Mouse (Mus musculus) gastrocnemius, adult 2 months (tissue): ENCODE measurements at regions not wholly inside any gene's neighbourhood (a gene's known extent, or its start where the extent isn't known, plus 50 kb on each side); places are given as distances from the start of the nearest gene placed in this dataset.
"Not testable (repeated sequence)": the region's sequence is repeated elsewhere in the genome, so short reads cannot be mapped to it uniquely, and the experiment has no call there.

Experiments
- DNase-seq: peaks from one replicate; pipeline ENCODE4 v3.0.0; 2022
- H3K27ac ChIP-seq: fragments of 200-600 bp; 2 replicates; pipeline ENCODE4 v1.8.1; 2022; ENCODE audit warnings: mild to moderate bottlenecking
- H3K4me3 ChIP-seq: fragments of 200-600 bp; 2 replicates; pipeline ENCODE4 v1.8.1; 2022; ENCODE audit warnings: mild to moderate bottlenecking, moderate library complexity
- CTCF ChIP-seq: fragments of 200-600 bp; IDR thresholded peaks from 2 replicates; pipeline ENCODE4 v1.8.1; 2022; ENCODE audit warnings: antibody characterized with exemption, mild to moderate bottlenecking, moderate library complexity
- intact Hi-C: fragments of 180-260 bp; cut with DNase I; formaldehyde crosslinking; loops from one replicate; pipeline ENCODE4 v1.15.1; 2025

DNA sequence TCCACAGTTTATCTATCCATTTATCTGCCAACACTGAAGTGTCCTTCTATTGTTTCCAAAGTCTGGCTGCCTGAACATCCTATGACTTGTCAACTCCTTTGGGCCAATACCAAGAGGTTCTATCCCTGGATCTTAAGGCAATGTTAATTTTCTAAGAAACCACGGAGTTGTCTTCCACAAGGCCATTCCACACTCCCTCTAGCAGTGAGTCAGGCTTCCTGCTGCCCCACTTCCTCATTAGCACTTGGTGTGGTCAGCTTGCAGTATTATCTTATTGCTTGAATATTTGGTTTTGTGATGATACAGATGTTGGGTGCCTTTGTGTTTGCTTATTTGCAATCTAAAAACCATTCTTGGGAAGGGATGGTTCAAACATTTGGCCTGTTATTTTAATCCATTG lies 87.5 kb upstream of the Ppp2r2d start:
- Histone ChIP-seq H3K4me3 (no peak overlapping the region), H3K27ac (no peak overlapping the region)
- DNase-seq: no peak
- no peak for TF ChIP-seq CTCF
- intact Hi-C loops: no loop called here

DNA sequence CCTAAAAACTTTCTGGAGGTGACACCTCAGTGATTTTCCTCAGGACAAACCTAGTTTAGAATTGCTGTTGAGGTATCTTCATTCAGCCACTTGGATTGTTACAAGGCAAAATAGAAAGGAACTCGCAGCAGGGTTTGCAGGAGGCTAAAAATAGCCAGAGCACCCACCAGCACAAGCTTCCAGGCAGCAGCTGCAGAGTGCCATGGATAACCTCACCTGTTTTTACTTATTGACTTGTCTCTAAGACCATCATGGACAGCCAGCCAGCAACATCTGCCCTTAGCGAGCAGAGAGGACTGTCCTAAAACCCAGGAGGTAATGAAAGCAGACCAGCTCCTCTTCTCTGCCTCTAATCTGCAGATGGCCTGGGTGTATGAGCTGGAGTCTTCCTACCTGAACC lies 97.4 kb upstream of the Ppp2r2d start:
- DNase-seq: no peak
- no peak for TF ChIP-seq CTCF
- intact Hi-C loops: no loop called here
- Histone ChIP-seq H3K27ac (no peak overlapping the region), H3K4me3 (no peak overlapping the region)

DNA sequence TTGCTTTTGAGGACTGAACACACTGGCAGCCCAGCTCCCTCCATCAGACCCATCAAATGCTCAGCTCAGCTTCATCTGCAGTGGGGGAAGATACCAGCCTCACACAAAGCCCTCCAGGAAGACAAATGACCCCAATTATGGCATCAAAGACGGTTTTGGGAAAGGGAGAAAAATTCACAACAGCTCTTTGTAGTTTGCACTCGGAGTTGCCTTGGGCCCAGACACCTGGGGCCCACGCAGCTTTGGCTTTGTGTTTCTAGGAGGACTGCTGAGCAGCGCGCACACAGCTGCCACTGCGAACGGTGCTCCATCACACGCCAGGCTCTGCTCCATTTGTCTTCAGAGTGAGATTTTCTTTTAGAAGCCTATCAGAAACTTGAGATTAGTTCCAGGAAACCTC lies 99.3 kb upstream of the Ppp2r2d start:
- H3K4me3 ChIP-seq: no peak overlapping the region

DNA sequence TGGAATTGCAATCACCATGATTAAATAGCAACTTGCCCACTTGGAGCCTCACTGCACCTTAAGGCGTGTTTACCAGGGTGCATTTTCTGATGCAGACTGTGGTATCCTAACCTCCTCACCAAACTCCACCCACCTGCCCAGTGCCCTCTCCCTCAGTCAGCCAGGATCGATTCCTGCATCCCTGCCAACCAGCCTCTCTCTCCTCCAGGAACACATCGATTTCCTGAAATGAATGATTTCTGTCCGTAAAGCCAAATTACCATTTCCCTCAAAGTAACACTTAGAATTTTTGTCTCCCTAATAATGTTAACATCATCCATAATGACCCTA lies 103.4 kb upstream of the Ppp2r2d start:
- TF ChIP-seq CTCF: no peak
- H3K4me3 ChIP-seq: no peak overlapping the region
- DNase-seq: no peak
- intact Hi-C loops: no loop called here
- H3K27ac ChIP-seq: no peak overlapping the region

More for the DNA sequence above, 99.3 kb upstream of the Ppp2r2d start:
- intact Hi-C loops: no loop called here
- no peak for DNase-seq
- no peak for TF ChIP-seq CTCF
- no peak overlapping the region for H3K27ac ChIP-seq

DNA sequence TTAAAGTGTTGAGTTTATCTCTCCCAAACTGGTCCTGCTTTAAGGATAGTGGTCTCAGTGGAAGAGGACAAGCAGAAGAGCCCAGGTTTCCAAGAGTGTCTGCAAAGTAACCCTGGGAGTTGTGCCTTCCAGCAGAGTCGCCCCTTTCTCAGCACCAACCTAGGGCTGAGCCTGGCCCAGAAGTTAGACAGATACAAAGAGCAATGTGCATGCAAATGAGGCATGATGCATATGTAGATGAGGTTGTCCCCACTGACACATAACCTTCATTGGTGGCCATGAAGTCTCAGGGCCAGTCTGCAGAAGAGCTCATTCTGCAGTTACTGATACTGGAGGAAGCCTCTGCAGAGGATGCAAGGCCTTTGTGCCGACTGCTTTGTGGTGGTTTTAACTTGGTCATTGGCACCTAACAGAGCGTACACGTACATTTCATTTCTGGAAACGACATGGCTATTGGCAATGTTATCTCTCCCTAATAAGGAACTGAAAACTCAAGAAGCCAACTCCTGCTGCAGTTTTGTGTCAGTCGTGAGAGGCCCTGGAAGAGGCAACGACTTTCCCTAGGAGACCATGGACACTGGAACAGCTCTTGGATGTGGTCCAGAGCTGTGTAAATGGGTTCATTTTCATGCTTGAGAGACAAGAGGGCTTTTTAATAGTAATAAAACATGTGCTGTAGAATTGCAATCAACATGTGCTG lies 103.9 kb upstream of the Ppp2r2d start:
- no peak overlapping the region for H3K27ac ChIP-seq
- H3K4me3 ChIP-seq: no peak overlapping the region
- TF ChIP-seq CTCF: no peak
- intact Hi-C loops: no loop called here
- DNase-seq: no peak

DNA sequence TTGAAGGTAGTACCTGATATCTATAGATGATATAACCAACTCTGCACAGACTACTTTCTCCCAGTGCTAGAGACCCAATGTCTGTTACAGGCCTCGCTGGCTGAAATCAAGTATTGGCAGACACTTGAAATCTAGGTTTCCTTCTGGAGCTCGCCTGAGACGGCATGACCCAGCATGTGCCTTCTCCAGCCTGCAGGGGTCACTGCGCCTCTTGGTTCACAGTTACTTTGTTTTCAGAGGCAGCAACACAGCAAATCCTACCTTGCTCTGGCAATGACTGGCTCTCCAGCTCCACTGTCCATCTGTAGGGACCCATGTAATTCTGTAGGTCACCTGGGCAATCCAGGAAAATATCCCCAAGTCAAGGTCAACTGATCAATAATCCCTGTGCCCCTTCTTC lies 111.6 kb upstream of the Ppp2r2d start:
- no peak overlapping the region for H3K27ac ChIP-seq
- intact Hi-C loops: loop anchor here (2.0 to 10.0 kb wide), 2 partner anchors 93 to 191 kb away; no protein-coding TSS in a partner anchor
- peak; percentile 53 for TF ChIP-seq CTCF
- DNase-seq: peak; percentile 26
- H3K4me3 ChIP-seq: no peak overlapping the region

DNA sequence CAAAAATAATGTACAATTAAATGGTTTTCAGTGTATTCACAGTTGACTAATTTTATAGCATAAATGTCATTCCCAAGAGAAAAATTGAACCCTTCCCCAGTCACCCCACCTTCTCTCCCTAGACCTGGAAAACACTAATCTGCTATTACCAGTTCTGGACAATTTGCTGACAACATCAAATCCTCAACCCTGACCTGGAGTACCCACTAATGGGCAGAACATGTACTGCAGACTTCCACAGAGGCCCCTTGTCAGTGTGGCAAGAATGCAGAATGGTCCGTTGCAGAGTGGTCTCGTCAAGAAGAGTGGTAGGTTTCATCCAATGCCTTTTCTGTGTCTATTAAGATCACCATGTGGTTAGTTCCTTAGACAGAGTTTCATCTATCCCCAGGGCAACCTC lies 121.0 kb upstream of the Ppp2r2d start:
- DNase-seq: no peak
- Histone ChIP-seq H3K27ac (no peak overlapping the region), H3K4me3 (no peak overlapping the region)
- intact Hi-C loops: no loop called here
- TF ChIP-seq CTCF: peak; percentile 18; the same call in 1 of the 2 replicates

DNA sequence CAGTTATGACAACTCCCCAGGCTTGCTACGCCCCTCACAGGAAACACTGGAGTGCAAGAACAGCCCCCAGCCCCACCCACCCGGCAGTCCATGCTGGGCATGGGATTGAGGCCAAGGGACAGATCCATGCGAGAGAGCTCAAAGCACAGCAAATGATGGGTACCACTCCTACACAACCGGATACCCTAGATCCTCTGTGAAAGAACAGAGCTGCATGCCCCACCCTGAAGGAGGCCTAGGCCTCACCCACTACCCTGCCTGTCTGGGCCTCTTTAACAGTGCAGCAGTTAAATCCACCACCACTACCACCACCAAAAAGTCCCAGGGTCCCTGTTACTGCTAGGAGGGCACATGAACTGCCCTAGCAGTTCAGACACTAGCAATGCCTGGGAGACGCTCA lies 126.3 kb upstream of the Ppp2r2d start:
- no peak overlapping the region for H3K27ac ChIP-seq
- TF ChIP-seq CTCF: no peak
- intact Hi-C loops: no loop called here
- no peak overlapping the region for H3K4me3 ChIP-seq
- no peak for DNase-seq

DNA sequence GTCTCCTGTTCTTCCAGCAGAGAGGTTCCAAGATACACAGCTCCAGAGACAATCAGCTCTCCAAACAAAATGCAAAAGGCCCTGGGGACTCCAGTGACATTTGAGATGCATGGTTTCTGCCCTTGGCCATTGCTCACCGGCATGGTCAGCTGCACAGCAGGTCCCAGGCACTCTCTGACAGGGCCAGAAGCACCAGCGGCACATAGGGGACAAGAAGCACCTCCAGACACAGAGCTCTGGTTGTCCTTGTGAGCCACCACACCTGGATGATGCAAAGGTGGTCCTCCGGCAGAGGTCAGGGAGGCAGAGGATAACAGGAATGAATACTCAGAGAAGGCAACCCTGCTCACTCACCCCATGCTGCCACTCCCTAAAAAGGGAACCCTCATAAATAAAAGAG lies 126.8 kb upstream of the Ppp2r2d start:
- DNase-seq: no peak
- no peak overlapping the region for H3K27ac ChIP-seq
- no peak for TF ChIP-seq CTCF
- no peak overlapping the region for H3K4me3 ChIP-seq
- intact Hi-C loops: no loop called here

DNA sequence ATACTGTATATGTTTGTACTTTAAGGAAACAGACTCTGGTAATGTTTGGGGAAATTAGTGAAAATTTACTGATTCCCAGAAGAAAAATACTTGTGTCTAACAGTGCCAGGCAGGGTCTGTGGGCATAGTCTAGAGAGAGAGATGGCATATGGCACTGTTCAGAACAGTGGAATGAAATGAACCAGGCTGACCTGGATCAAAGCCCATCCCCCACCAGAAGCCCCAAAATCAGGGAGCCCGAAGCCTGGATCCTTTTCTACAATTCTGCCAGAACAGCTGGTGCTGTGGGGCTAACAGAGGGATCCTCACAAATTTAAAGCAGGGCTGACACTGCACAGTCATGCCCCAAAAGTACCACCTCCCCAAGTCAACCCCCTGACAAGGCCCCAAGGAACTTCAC lies 131.1 kb upstream of the Ppp2r2d start:
- no peak overlapping the region for H3K4me3 ChIP-seq
- TF ChIP-seq CTCF: no peak
- intact Hi-C loops: no loop called here
- DNase-seq: no peak
- no peak overlapping the region for H3K27ac ChIP-seq

DNA sequence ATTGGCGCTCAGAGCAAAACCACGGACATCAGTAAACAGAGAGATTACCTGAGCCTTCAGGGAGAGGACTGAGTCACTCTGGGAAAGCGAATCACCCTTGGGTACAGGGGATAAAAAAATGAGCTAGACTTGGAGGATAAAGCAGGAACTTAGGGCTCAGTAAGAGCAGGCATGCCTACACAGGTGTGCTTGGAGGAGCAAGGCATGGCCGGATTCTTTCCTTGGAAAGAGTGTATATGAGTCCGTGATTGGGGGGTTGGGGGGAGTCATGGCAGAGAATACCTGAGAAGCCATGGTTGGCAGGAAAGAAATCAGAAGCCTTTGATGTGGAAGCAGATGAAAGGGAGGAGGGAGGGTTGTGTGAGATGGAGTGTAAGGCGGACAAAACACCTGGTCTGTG lies 137.5 kb upstream of the Ppp2r2d start:
- no peak overlapping the region for H3K27ac ChIP-seq
- H3K4me3 ChIP-seq: no peak overlapping the region
- intact Hi-C loops: no loop called here
- no peak for DNase-seq
- no peak for TF ChIP-seq CTCF

DNA sequence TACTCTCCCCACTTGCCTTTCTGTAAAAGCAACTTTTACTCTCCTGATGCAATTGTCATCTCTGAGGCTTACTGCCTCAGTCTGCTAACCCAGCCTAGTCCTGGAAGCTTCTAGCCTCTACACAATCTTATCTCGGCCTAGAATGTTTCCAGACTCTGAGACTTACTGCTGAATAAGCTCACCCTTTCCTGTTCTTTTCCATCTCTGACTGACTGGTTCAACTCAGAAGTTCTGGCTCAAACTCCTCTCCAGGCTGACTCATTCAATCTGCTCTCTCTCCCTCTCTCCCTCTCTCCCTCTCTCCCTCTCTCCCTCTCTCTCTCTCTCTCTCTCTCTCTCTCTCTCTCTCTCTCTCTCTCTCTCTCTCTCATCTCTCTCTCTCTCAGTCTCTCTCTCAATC lies 146.3 kb upstream of the Ppp2r2d start:
- H3K4me3 ChIP-seq, H3K27ac ChIP-seq, DNase-seq, intact Hi-C loops: not testable (repeated sequence)

DNA sequence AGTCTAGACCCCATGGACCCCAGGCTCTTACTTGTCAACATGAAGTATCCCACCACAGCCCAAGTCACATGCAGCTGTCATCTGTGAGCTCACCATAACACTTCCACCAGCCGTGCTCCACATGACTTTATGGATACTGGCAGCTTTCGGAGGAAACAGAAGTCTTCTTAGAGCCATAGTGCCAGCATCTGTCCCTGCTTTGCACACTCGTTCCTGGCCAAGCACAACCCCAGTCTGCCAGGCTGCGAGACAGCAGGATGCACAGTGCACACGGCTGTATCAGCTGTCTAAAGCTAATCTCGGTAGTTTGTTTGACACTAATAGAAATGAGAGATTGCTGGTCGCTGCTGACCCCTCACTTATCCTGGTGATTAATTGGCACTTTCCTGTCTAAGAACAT lies 163.7 kb upstream of the Ppp2r2d start:
- no peak for DNase-seq
- Histone ChIP-seq H3K27ac (no peak overlapping the region), H3K4me3 (no peak overlapping the region)
- no peak for TF ChIP-seq CTCF
- intact Hi-C loops: no loop called here

DNA sequence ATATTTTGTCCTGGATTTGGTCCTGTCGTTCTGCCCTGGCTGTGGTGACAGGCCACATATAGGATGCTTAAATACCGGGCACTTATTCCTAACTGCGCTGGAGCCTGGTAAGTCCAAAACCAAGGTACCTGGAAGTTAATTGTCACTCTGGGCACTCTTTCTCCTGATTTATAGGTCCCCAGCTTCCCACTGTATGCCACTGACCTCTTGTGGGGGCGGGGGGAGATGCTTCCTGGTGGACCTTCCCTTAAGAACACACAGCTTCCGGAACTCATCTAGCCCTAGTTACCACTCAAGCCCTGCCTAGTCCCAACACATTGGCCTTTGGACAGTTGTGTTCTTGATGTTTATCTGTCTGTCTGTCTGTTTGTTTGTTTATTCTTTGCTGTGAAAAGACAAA lies 165.3 kb upstream of the Ppp2r2d start:
- Histone ChIP-seq H3K4me3 (no peak overlapping the region), H3K27ac (no peak overlapping the region)
- DNase-seq: no peak
- TF ChIP-seq CTCF: no peak
- intact Hi-C loops: no loop called here

DNA sequence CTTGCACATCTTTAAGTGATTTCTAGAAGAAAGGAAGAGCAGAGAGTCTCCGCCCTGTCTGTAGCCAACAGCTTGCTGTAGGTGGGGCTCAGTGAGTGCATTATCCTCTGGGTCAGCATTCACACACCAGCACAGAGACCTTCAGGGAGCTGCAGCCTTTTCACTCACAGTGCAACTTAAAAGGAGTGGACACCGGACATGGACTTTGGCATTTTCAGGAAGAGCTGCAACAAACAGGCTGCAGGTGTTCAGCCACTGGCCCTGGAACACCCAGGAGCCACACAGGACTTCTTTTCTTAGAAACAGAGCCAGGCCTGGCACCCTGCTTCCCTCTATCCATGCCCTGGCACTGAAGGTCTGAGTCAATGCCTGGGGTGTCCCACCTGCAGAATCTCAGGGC lies 166.3 kb upstream of the Ppp2r2d start:
- no peak for TF ChIP-seq CTCF
- H3K27ac ChIP-seq: no peak overlapping the region
- intact Hi-C loops: no loop called here
- no peak overlapping the region for H3K4me3 ChIP-seq
- DNase-seq: no peak
